Mouse (Mus musculus): Measurements from ENCODE around the gene Higd1a.
A peak's percentile ranks its signal among the peaks of the same experiment; 100 is the strongest.

The Higd1a gene

GRCm38 (mm10) chr9:121858153-121858488 is at the start of gene Higd1a:
Gene Higd1a (minus strand): TSS chr9:121858362.
- DNase-seq (ENCODE audit: low spot score): no peak

- peak; percentile 0 for DNase-seq (ENCODE audit: low spot score)
Observed at GRCm38 (mm10) chr9:121907356-121908070, 49.4 kb upstream of the Higd1a start.

GRCm38 (mm10) chr9:121906456-121906855 is 48.3 kb upstream of the Higd1a start:
- peak; percentile 0 for DNase-seq (ENCODE audit: low spot score)

- peak; percentile 1 for DNase-seq (ENCODE audit: low spot score)
Observed at GRCm38 (mm10) chr9:121905556-121906185, 47.5 kb upstream of the Higd1a start.

- no peak for DNase-seq (ENCODE audit: low spot score)
Observed at GRCm38 (mm10) chr9:121904946-121905345, 46.8 kb upstream of the Higd1a start.

- DNase-seq (ENCODE audit: low spot score): no peak
Observed at GRCm38 (mm10) chr9:121904319-121904718, 46.2 kb upstream of the Higd1a start.

- no peak for DNase-seq (ENCODE audit: low spot score)
Observed at GRCm38 (mm10) chr9:121903476-121904305, 45.5 kb upstream of the Higd1a start.

- no peak for DNase-seq (ENCODE audit: low spot score)
Observed at GRCm38 (mm10) chr9:121901710-121902700, 43.8 kb upstream of the Higd1a start.

GRCm38 (mm10) chr9:121900282-121900855 is 42.2 kb upstream of the Higd1a start:
- peak; percentile 0 for DNase-seq (ENCODE audit: low spot score)

- no peak for DNase-seq (ENCODE audit: low spot score)
Observed at GRCm38 (mm10) chr9:121899306-121899705, 41.1 kb upstream of the Higd1a start.

GRCm38 (mm10) chr9:121898245-121898644 is 40.1 kb upstream of the Higd1a start, which contains the start of gene Ackr2:
Gene Ackr2 (plus strand): TSS chr9:121898355.
- DNase-seq (ENCODE audit: low spot score): no peak

- DNase-seq (ENCODE audit: low spot score): no peak
Observed at GRCm38 (mm10) chr9:121896820-121897219, 38.7 kb upstream of the Higd1a start.

- DNase-seq (ENCODE audit: low spot score): no peak
Observed at GRCm38 (mm10) chr9:121895392-121895993, 37.3 kb upstream of the Higd1a start.

- no peak for DNase-seq (ENCODE audit: low spot score)
Observed at GRCm38 (mm10) chr9:121894447-121894846, 36.3 kb upstream of the Higd1a start.

GRCm38 (mm10) chr9:121892057-121892687 is 34.0 kb upstream of the Higd1a start:
- peak; percentile 33 for DNase-seq (ENCODE audit: low spot score)

- no peak for DNase-seq (ENCODE audit: low spot score)
Observed at GRCm38 (mm10) chr9:121891301-121891700, 33.1 kb upstream of the Higd1a start.

GRCm38 (mm10) chr9:121890441-121890941 is 32.3 kb upstream of the Higd1a start:
- peak; percentile 73 for DNase-seq (ENCODE audit: low spot score)

GRCm38 (mm10) chr9:121889927-121890440 is 31.8 kb upstream of the Higd1a start:
- peak; percentile 42 for DNase-seq (ENCODE audit: low spot score)

GRCm38 (mm10) chr9:121882015-121882457 is 23.9 kb upstream of the Higd1a start:
- DNase-seq (ENCODE audit: low spot score): no peak

- DNase-seq (ENCODE audit: low spot score): no peak
Observed at GRCm38 (mm10) chr9:121881301-121881700, 23.1 kb upstream of the Higd1a start.

All from ovary, adult 18-20 months (tissue).